Mouse (Mus musculus) heart, adult 2 months (tissue): ENCODE results near the gene Ftsj1.

Experiments
- CTCF ChIP-seq: fragments of 200-600 bp; IDR thresholded peaks from 2 replicates; pipeline ENCODE4 v1.8.1; 2022; ENCODE audit warnings: antibody characterized with exemption, mild to moderate bottlenecking, moderate library complexity
- EP300 ChIP-seq: fragments of 200-500 bp; IDR thresholded peaks from 2 replicates; pipeline ENCODE4 v1.6.1; 2011; ENCODE audit warnings: low read depth, low read length, control low read depth; ENCODE audit not compliant: insufficient read depth

DNA sequence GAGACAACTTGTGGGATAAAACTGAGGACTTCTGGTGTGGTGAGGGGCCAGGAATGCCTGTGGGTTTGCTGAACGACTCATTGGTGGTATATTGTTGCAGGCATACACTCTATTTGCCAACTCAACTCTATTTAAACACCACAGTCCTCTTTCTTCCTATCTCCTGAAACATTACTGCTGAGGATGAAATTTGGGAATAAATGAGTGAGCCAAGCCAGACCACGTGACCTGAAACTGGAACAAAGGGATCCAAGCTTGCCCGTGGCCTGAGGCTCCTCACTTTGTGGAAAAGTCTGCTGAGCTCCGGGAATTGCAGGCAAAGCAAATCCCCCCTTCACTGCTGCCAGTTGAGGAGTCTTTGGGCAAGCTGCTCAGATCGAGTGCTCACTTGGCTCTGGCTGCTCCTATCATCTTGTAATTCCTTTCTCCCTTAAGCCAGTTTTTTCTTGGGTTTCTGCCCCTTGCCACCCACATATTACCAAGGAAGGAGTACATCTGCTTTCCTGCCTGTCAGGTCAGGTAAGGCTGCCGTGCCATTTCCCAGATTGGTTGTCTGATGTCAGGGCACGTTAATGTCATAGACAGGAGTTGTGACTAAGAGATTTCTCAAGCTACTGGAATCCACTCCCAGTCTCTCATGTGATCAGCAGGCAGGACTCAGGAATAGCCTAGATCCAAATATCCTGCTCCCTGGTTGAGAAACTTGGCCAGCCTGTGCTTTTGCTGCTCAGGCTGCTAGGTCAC, 29.4 kb downstream of the Ftsj1 start:
- TF ChIP-seq EP300 (no peak), CTCF (no peak)
